Mouse (Mus musculus) midbrain, embryonic 14.5 days (tissue): ENCODE results near the gene Dgke. TPM values are rescaled to one million over a fixed set of nuclear protein-coding genes. Genes with fewer than 3 reads are reported as not detected.

Experiments
- ATAC-seq: fragments of 200-750 bp; cut with Nextera tagmentation; 2 replicates; pipeline ENCODE4 v1.8.0; 2017; ENCODE audit warnings: moderate number of reproducible peaks, moderate library complexity; ENCODE audit not compliant: low FRiP score, low TSS enrichment
- DNase-seq: peaks from one replicate; pipeline ENCODE4 v3.0.0-alpha.2; 2015
- H3K27ac ChIP-seq: fragments of 300-500 bp; sonication (generic); replicated peaks from 2 replicates; pipeline ENCODE4 v1.5.1; 2014; ENCODE audit warnings: mild to moderate bottlenecking, low read depth, low read length, moderate library complexity
- H3K27me3 ChIP-seq: fragments of 300-500 bp; sonication (generic); 2 replicates; pipeline ENCODE4 v1.6.1; 2014; ENCODE audit warnings: low read length, control low read depth, mixed read lengths; ENCODE audit not compliant: control insufficient read depth, insufficient read depth
- H3K36me3 ChIP-seq: fragments of 300-500 bp; sonication (generic); 2 replicates; pipeline ENCODE4 v1.6.1; 2014; ENCODE audit warnings: low read length, control low read depth; ENCODE audit not compliant: control insufficient read depth, insufficient read depth
- H3K4me1 ChIP-seq: fragments of 300-500 bp; sonication (generic); 2 replicates; pipeline ENCODE4 v1.6.1; 2014; ENCODE audit warnings: mild to moderate bottlenecking, antibody characterized with exemption, low read length, control low read depth; ENCODE audit not compliant: control insufficient read depth, insufficient read depth
- H3K4me2 ChIP-seq: fragments of 300-500 bp; sonication (generic); 2 replicates; pipeline ENCODE4 v1.6.1; 2014; ENCODE audit warnings: mild to moderate bottlenecking, low read length, moderate library complexity
- H3K4me3 ChIP-seq: fragments of 300-500 bp; sonication (generic); replicated peaks from 2 replicates; pipeline ENCODE4 v1.5.1; 2014; ENCODE audit warnings: low read depth, low read length
- H3K9ac ChIP-seq: fragments of 300-500 bp; sonication (generic); replicated peaks from 2 replicates; pipeline ENCODE4 v1.6.1; 2014; ENCODE audit warnings: mild to moderate bottlenecking, low read length, moderate library complexity
- H3K9me3 ChIP-seq: fragments of 300-500 bp; sonication (generic); 2 replicates; pipeline ENCODE4 v1.6.1; 2016; ENCODE audit warnings: low read length, control low read depth, mixed read lengths; ENCODE audit not compliant: control insufficient read depth
- WGBS: fragments of 180-500 bp; shearing (Covaris S2); extraction: QIAGEN DNeasy Blood & Tissue Kit; methylation state at CpG from one replicate; pipeline ENCODE4 v1.1.7; 2014; 5-methylcytosine and 5-hydroxymethylcytosine counted together
- polyA plus RNA-seq: library from polyadenylated mRNA; unstranded; fragments of >200 nt; fragmentation: Nextera tagmentation; extraction: Ambion mirVana; gene quantifications from 2 replicates; pipeline ENCODE4 v1.2.1, GENCODE M21; 2014

Gene Dgke
- polyA plus RNA-seq, 1 experiment from 2014 or later: 16.2 TPM

DNA sequence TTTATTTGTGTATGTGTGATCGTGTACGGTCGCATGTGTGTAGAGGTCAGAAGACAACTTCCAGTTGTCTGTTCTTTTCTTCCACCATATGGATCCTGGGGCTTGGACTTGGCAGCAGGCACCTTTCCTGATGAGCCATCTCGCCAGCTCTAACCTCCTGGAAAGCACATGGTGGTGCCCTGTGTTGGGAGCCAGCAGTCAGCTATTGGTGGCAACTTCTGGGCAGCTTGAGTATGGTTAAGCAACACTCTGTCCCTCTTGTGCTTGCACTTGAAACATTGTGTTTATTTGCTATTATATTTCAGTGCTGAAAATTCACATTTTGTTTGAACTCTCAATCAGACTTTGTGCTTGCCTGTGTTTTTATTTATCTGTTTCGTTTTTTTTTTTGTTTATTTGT is 77.7 kb downstream of the Dgke start:
- Histone ChIP-seq H3K4me1 (no peaks in the 10 kb centered on the region), H3K9ac (no peak overlapping the region), H3K9me3 (no peaks in the 10 kb centered on the region), H3K27me3 (no peaks in the 10 kb centered on the region), H3K4me3 (no peak overlapping the region), H3K36me3 (peaks cover 59% of the 10 kb centered on the region), H3K4me2 (no peak overlapping the region), H3K27ac (no peak overlapping the region)
- WGBS: 82% methylated on average over 5 of the region's 5 CpGs
- DNase-seq (no peak), ATAC-seq (no peak)

DNA sequence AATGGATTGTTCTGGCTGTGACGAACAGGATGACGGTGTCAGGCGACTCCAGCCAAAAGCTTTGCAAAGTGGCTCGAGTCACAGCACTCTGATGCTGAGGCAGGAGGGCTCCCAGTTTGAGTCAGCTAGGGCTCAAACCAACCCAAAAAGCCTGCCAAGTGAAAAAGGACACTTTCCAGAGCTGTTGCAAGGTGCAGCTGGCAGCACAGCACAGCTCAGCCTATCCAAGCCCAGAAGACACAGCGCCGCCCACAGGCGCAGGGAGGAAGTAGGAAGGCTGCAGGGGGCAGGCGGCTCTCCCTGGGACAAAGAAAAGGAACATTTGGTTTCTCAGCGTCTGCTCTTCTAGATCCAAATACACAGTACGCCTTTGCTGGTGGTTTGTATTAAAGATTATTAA is 80.0 kb downstream of the Dgke start:
- no peak overlapping the region for H3K9ac ChIP-seq
- no peaks in the 10 kb centered on the region for H3K9me3 ChIP-seq
- no peak for DNase-seq
- H3K4me1 ChIP-seq: no peaks in the 10 kb centered on the region
- H3K4me3 ChIP-seq: no peak overlapping the region
- whole genome bisulfite sequencing: 82% methylated on average over 10 of the region's 10 CpGs
- H3K27ac ChIP-seq: no peak overlapping the region
- no peak overlapping the region for H3K4me2 ChIP-seq
- ATAC-seq: no peak
- peaks cover 79% of the 10 kb centered on the region for H3K36me3 ChIP-seq
- H3K27me3 ChIP-seq: no peaks in the 10 kb centered on the region

Other genes starting within 250 kb of the Dgke start
- 28.7 and 29.0 TPM in 2 replicates for gene Akap1, start 202.3 kb downstream of the Dgke start, polyA plus RNA-seq
- 19.9 and 26.8 TPM in 2 replicates for gene Scpep1, start 111.4 kb downstream of the Dgke start, polyA plus RNA-seq
- gene Elobl, start 99.9 kb downstream of the Dgke start, polyA plus RNA-seq: not detected in 2 replicates
- gene Coil, start 96.6 kb downstream of the Dgke start, polyA plus RNA-seq: 19.2 and 21.8 TPM in 2 replicates
- 2.0 and 3.9 TPM in 2 replicates for gene Trim25, start 67.5 kb downstream of the Dgke start, polyA plus RNA-seq
- gene Gm525, start 7.0 kb upstream of the Dgke start, polyA plus RNA-seq: not detected in 2 replicates
- gene Nog, start 235.5 kb upstream of the Dgke start, polyA plus RNA-seq: 4.3 and 5.2 TPM in 2 replicates